Mouse (Mus musculus) WW6 (cell line): ENCODE measurements around the gene Bmp7.

Source experiments
- DNase-seq: peaks from one replicate; pipeline ENCODE4 v3.0.0-alpha.2; 2013; ENCODE audit warnings: low read depth, low spot score

The Bmp7 gene

GRCm38 (mm10) chr2:172911157-172911556, 29.0 kb downstream of the Bmp7 start:
- DNase-seq: no peak

- DNase-seq: no peak
Measured at GRCm38 (mm10) chr2:172909463-172909862, 30.7 kb downstream of the Bmp7 start.

- DNase-seq: no peak
Measured at GRCm38 (mm10) chr2:172906146-172906545, 34.0 kb downstream of the Bmp7 start.

GRCm38 (mm10) chr2:172905057-172905456, 35.1 kb downstream of the Bmp7 start:
- DNase-seq: no peak

- DNase-seq: no peak
Measured at GRCm38 (mm10) chr2:172904614-172905013, 35.5 kb downstream of the Bmp7 start.

GRCm38 (mm10) chr2:172903523-172903922, 36.6 kb downstream of the Bmp7 start:
- no peak for DNase-seq

- no peak for DNase-seq
Measured at GRCm38 (mm10) chr2:172900954-172901701, 39.0 kb downstream of the Bmp7 start.

- DNase-seq: no peak
Measured at GRCm38 (mm10) chr2:172889756-172890443, 50.2 kb downstream of the Bmp7 start.

- DNase-seq: no peak
Measured at GRCm38 (mm10) chr2:172889222-172889621, 50.9 kb downstream of the Bmp7 start.

- DNase-seq: no peak
Measured at GRCm38 (mm10) chr2:172888147-172888546, 52.0 kb downstream of the Bmp7 start.

- no peak for DNase-seq
Measured at GRCm38 (mm10) chr2:172885861-172886260, 54.3 kb downstream of the Bmp7 start.

GRCm38 (mm10) chr2:172884584-172884983, 55.5 kb downstream of the Bmp7 start:
- DNase-seq: no peak

- DNase-seq: no peak
Measured at GRCm38 (mm10) chr2:172875201-172875600, 64.9 kb downstream of the Bmp7 start.

- DNase-seq: no peak
Measured at GRCm38 (mm10) chr2:172866356-172866755, 73.8 kb downstream of the Bmp7 start.

- no peak for DNase-seq
Measured at GRCm38 (mm10) chr2:172865165-172865564, 75.0 kb downstream of the Bmp7 start.

- DNase-seq: no peak
Measured at GRCm38 (mm10) chr2:172864566-172864965, 75.6 kb downstream of the Bmp7 start.

GRCm38 (mm10) chr2:172863469-172863856, 76.7 kb downstream of the Bmp7 start:
- DNase-seq: no peak

GRCm38 (mm10) chr2:172862850-172863468, 77.2 kb downstream of the Bmp7 start:
- no peak for DNase-seq

GRCm38 (mm10) chr2:172862424-172862823, 77.7 kb downstream of the Bmp7 start:
- no peak for DNase-seq

- no peak for DNase-seq
Measured at GRCm38 (mm10) chr2:172861590-172861989, 78.5 kb downstream of the Bmp7 start.

- DNase-seq: no peak
Measured at GRCm38 (mm10) chr2:172860593-172860992, 79.5 kb downstream of the Bmp7 start.

GRCm38 (mm10) chr2:172860104-172860503, 80.0 kb downstream of the Bmp7 start:
- no peak for DNase-seq

GRCm38 (mm10) chr2:172857048-172857447, 83.1 kb downstream of the Bmp7 start:
- DNase-seq: no peak
